Mouse (Mus musculus): ENCODE data around the gene Nedd9. TPM values are rescaled to one million over a fixed set of nuclear protein-coding genes. Genes with fewer than 3 reads are reported as not detected.

Gene Nedd9
- polyA plus RNA-seq (2016; fragmentation: Nextera tagmentation; extraction: Ambion mirVana): 8.5 and 11.1 TPM in 2 replicates

- 69% methylated on average over 15 of the region's 15 CpGs for whole genome bisulfite sequencing
- Histone ChIP-seq H3K27ac (peak within 1 kb of the TSS; percentile 61; the same call in 1 of the 2 replicates), H3K27me3 (ENCODE audit: low read depth, poor library complexity, severe bottlenecking) (no peaks in the 10 kb centered on the region), H3K36me3 (no peaks in the 10 kb centered on the region), H3K9me3 (replicated peaks) (no peaks in the 10 kb centered on the region), H3K4me3 (no peak within 1 kb of the TSS), H3K4me1 (peaks cover 49% of the 10 kb centered on the region)
- peak; percentile 32 for DNase-seq (ENCODE audit: low spot score)
These were observed at the start of gene Nedd9 for GRCm38 (mm10) chr13:41486606-41487408. Gene Nedd9, minus strand, starts transcription at chr13:41487362.

GRCm38 (mm10) chr13:41532625-41533024, 45.5 kb upstream of the Nedd9 start:
- no peak overlapping the region for H3K4me3 ChIP-seq
- H3K4me1 ChIP-seq: no peaks in the 10 kb centered on the region
- no peaks in the 10 kb centered on the region for H3K36me3 ChIP-seq
- 86% methylated on average over 5 of the region's 5 CpGs for WGBS
- no peaks in the 10 kb centered on the region for H3K27me3 ChIP-seq (ENCODE audit: low read depth, poor library complexity, severe bottlenecking)
- H3K9me3 ChIP-seq (replicated peaks): no peaks in the 10 kb centered on the region
- no peak for DNase-seq (ENCODE audit: low spot score)
- no peak overlapping the region for H3K27ac ChIP-seq

DNA sequence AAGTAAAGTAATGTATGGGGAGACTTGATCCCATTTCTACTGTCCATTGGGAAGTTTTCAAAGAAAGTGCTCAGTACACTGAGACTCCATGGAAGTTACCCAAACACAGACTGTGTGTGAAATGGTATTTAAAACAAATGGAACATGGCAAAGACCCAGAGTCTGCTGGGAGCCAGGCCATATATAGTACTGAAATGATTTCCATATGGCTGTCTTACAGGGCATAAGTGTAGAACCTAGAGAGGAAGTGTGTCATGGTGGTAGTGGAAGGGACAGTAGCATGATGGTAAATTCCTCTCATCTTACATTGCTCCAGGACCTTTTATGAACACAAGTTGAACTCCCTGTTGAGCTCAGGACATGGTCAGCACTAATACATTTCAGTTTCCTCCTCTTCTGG, 43.2 kb upstream of the Nedd9 start:
- no peak overlapping the region for H3K27ac ChIP-seq
- no peak for DNase-seq (ENCODE audit: low spot score)
- no peaks in the 10 kb centered on the region for H3K4me1 ChIP-seq
- no peaks in the 10 kb centered on the region for H3K27me3 ChIP-seq (ENCODE audit: low read depth, poor library complexity, severe bottlenecking)
- no peak overlapping the region for H3K4me3 ChIP-seq
- H3K36me3 ChIP-seq: no peaks in the 10 kb centered on the region
- H3K9me3 ChIP-seq (replicated peaks): no peaks in the 10 kb centered on the region

GRCm38 (mm10) chr13:41524208-41524607, 37.0 kb upstream of the Nedd9 start:
- Histone ChIP-seq H3K27me3 (ENCODE audit: low read depth, poor library complexity, severe bottlenecking) (no peaks in the 10 kb centered on the region), H3K36me3 (no peaks in the 10 kb centered on the region), H3K4me3 (no peak overlapping the region), H3K9me3 (replicated peaks) (no peaks in the 10 kb centered on the region), H3K4me1 (no peaks in the 10 kb centered on the region), H3K27ac (no peak overlapping the region)
- 94% methylated on average over 11 of the region's 11 CpGs for WGBS
- DNase-seq (ENCODE audit: low spot score): no peak

GRCm38 (mm10) chr13:41521296-41521695, 34.1 kb upstream of the Nedd9 start:
- no peaks in the 10 kb centered on the region for H3K27me3 ChIP-seq (ENCODE audit: low read depth, poor library complexity, severe bottlenecking)
- peaks cover 3% of the 10 kb centered on the region; the same call in 1 of the 2 replicates for H3K4me1 ChIP-seq
- H3K36me3 ChIP-seq: no peaks in the 10 kb centered on the region
- no peak overlapping the region for H3K4me3 ChIP-seq
- 91% methylated on average over 4 of the region's 4 CpGs for WGBS
- H3K27ac ChIP-seq: no peak overlapping the region
- H3K9me3 ChIP-seq (replicated peaks): no peaks in the 10 kb centered on the region
- no peak for DNase-seq (ENCODE audit: low spot score)

DNA sequence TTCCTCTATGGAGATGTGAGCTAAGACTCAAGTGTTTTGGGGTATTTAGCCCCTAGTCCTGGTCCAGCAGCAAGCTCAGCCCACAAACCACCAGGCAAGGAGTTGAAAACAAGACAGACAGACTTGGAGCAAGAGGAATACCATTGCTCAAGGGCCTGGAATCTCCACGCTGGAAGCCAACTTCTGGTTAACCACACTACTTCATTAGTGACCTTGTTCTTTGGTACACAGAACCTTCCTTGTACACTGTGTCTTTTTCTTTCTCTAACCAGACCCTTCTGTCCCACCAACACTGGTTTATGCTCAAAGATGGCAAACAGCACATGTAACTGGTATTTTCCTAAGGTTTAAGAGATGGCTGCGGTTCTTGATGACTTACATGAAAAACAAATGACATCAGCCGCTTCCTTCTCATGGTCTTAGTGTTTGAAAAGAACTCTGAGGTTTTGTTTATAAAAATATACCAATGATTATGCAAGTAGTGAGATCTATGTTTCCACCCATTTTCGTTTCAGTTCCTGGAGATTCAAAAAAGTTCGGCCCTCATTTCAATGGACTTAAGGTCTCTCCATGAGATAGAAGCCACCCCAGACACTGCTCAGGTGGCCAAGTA, 33.5 kb upstream of the Nedd9 start:
- WGBS: 90% methylated on average over 5 of the region's 5 CpGs
- H3K4me1 ChIP-seq: peaks cover 7% of the 10 kb centered on the region
- H3K36me3 ChIP-seq: no peaks in the 10 kb centered on the region
- H3K27ac ChIP-seq: no peak overlapping the region
- DNase-seq (ENCODE audit: low spot score): no peak
- no peaks in the 10 kb centered on the region for H3K9me3 ChIP-seq (replicated peaks)
- no peaks in the 10 kb centered on the region for H3K27me3 ChIP-seq (ENCODE audit: low read depth, poor library complexity, severe bottlenecking)
- H3K4me3 ChIP-seq: no peak overlapping the region

DNA sequence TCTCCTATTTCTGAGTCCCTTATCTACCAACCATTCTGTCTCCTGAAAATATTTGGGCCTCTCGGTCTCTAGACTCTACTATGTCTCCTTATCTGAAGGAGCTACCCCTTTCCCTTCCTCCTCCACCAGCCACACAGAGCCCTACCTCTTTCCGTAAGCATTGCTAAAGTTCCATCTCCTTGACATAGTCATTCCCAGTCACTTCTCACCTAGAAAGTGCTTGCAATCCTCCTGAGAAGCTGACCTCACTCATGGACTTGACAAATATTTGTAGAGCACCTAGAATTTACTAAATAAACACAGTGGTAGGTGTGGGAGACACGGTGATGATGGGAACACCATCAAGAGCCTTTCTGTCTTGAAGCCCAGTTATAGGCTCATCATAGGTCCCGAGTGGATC, 32.6 kb upstream of the Nedd9 start:
- peaks cover 16% of the 10 kb centered on the region for H3K4me1 ChIP-seq
- no peak overlapping the region for H3K27ac ChIP-seq
- no peaks in the 10 kb centered on the region for H3K9me3 ChIP-seq (replicated peaks)
- H3K36me3 ChIP-seq: no peaks in the 10 kb centered on the region
- no peaks in the 10 kb centered on the region for H3K27me3 ChIP-seq (ENCODE audit: low read depth, poor library complexity, severe bottlenecking)
- 91% methylated on average over 4 of the region's 4 CpGs for WGBS
- no peak for DNase-seq (ENCODE audit: low spot score)
- H3K4me3 ChIP-seq: no peak overlapping the region

DNA sequence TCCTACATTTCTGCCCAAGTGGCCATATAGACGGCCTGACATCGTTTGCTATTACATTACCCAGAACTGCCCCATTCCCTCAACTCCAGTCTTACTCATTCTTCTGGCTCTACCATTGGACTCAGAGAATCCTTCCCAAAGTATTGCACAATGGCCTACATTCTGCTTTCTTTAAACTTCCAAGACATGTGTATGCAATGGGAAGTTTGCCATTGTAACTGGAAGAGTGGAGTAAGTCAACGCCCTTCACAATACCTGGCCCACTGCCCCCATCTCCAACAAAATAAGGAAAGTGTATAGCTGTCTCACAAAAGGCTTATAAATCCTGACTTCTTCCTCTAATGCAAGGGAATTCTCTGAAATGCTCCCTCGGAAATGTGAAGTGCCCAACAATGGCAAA, 30.0 kb upstream of the Nedd9 start:
- H3K27me3 ChIP-seq (ENCODE audit: low read depth, poor library complexity, severe bottlenecking): no peaks in the 10 kb centered on the region
- 92% methylated on average over 4 of the region's 4 CpGs for WGBS
- H3K4me3 ChIP-seq: no peak overlapping the region

GRCm38 (mm10) chr13:41515749-41516148, 28.6 kb upstream of the Nedd9 start:
- no peak overlapping the region for H3K27ac ChIP-seq
- H3K4me1 ChIP-seq: peaks cover 26% of the 10 kb centered on the region
- H3K36me3 ChIP-seq: no peaks in the 10 kb centered on the region
- WGBS: 81% methylated on average over 4 of the region's 4 CpGs
- no peak overlapping the region for H3K4me3 ChIP-seq
- no peaks in the 10 kb centered on the region for H3K9me3 ChIP-seq (replicated peaks)
- DNase-seq (ENCODE audit: low spot score): no peak
- H3K27me3 ChIP-seq (ENCODE audit: low read depth, poor library complexity, severe bottlenecking): no peaks in the 10 kb centered on the region

More for the DNA sequence above, 30.0 kb upstream of the Nedd9 start:
- H3K9me3 ChIP-seq (replicated peaks): no peaks in the 10 kb centered on the region
- H3K36me3 ChIP-seq: no peaks in the 10 kb centered on the region
- peaks cover 22% of the 10 kb centered on the region for H3K4me1 ChIP-seq
- no peak for DNase-seq (ENCODE audit: low spot score)
- H3K27ac ChIP-seq: no peak overlapping the region

DNA sequence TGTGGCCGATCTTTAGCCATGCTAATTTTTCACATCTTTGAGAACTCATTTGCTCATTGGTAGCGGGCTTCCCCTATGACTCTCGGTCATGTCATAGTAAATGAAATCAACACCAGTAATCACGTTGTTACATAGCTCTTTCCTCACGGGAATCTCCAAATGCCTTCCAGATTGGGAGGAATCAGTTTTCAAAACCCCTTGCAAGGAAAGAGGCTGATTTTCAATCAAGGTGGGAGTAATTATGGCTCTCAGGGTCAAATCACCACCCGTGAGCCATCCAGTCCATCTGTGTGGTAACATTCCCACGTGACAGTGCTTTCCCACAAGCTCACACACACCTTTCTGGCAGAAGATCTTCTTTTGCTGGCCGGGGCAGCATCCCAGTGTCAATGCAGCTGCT, 27.8 kb upstream of the Nedd9 start:
- Histone ChIP-seq H3K36me3 (no peaks in the 10 kb centered on the region), H3K4me3 (no peak overlapping the region), H3K4me1 (peaks cover 29% of the 10 kb centered on the region), H3K9me3 (replicated peaks) (no peaks in the 10 kb centered on the region), H3K27me3 (ENCODE audit: low read depth, poor library complexity, severe bottlenecking) (no peaks in the 10 kb centered on the region), H3K27ac (no peak overlapping the region)
- no peak for DNase-seq (ENCODE audit: low spot score)
- WGBS: 22% methylated on average over 8 of the region's 8 CpGs

- 93% methylated on average over 3 of the region's 3 CpGs for WGBS
- no peak for DNase-seq (ENCODE audit: low spot score)
- Histone ChIP-seq H3K4me1 (peaks cover 29% of the 10 kb centered on the region), H3K27me3 (ENCODE audit: low read depth, poor library complexity, severe bottlenecking) (no peaks in the 10 kb centered on the region), H3K36me3 (no peaks in the 10 kb centered on the region), H3K9me3 (replicated peaks) (no peaks in the 10 kb centered on the region), H3K27ac (no peak overlapping the region), H3K4me3 (no peak overlapping the region)
These were observed 26.3 kb upstream of the Nedd9 start for GRCm38 (mm10) chr13:41513456-41513855.

GRCm38 (mm10) chr13:41512243-41512642, 25.1 kb upstream of the Nedd9 start:
- WGBS: 68% methylated on average over 4 of the region's 4 CpGs
- H3K27ac ChIP-seq: no peak overlapping the region
- DNase-seq (ENCODE audit: low spot score): no peak
- H3K36me3 ChIP-seq: no peaks in the 10 kb centered on the region
- no peak overlapping the region for H3K4me3 ChIP-seq
- peaks cover 29% of the 10 kb centered on the region for H3K4me1 ChIP-seq
- H3K27me3 ChIP-seq (ENCODE audit: low read depth, poor library complexity, severe bottlenecking): no peaks in the 10 kb centered on the region
- no peaks in the 10 kb centered on the region for H3K9me3 ChIP-seq (replicated peaks)

DNA sequence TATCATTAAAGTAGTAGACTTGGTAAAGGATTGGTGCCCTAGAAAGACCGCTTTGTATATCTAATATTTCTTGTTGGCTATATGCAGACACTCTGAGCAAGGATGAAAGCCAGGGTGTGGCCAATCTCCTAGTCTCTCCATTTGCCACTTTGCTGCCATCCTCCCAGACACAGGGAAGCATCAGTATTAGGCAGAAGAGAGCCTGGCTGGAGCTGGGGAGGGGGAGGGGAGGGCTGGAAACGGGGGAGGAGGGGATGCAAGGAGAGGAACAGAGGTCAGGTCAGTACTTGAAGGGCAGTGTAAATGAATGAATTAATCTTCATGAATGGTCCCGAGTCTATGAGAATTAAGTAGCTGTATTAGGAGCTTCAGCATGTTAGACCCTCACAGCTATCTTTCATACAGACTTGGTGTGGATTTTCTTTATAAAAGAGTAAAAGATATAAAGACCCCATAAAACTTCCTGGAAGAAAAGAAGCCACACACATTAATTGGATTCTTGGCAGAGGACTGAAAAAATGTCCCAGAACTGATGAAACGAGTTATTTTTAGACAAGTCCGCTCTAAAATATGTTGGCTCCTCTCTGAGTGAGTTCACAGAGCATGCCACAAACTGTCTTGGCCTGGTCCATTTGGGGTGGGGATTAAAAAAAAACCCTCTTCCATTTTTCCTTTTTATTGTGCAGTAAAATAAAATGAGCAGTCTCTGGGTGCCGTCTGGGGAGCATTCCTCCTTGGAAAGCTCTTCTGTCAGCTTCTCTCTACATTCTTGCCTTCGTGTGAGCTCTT, 23.7 kb upstream of the Nedd9 start:
- WGBS: 46% methylated on average over 7 of the region's 7 CpGs

More for the DNA sequence above, 23.7 kb upstream of the Nedd9 start:
- no peaks in the 10 kb centered on the region for H3K36me3 ChIP-seq
- no peaks in the 10 kb centered on the region for H3K27me3 ChIP-seq (ENCODE audit: low read depth, poor library complexity, severe bottlenecking)
- H3K4me3 ChIP-seq: no peak overlapping the region
- no peak for DNase-seq (ENCODE audit: low spot score)
- H3K4me1 ChIP-seq: peaks cover 24% of the 10 kb centered on the region
- H3K9me3 ChIP-seq (replicated peaks): no peaks in the 10 kb centered on the region
- H3K27ac ChIP-seq: no peak overlapping the region
